Mouse (Mus musculus): Measurements from ENCODE around the gene Slc25a22. TPM values are rescaled to one million over a fixed set of nuclear protein-coding genes. Genes with fewer than 3 reads are reported as not detected.

Gene Slc25a22
- total and polyA plus RNA-seq, 3 experiments = 6.5 to 31.5 (median 16.1) TPM

DNA sequence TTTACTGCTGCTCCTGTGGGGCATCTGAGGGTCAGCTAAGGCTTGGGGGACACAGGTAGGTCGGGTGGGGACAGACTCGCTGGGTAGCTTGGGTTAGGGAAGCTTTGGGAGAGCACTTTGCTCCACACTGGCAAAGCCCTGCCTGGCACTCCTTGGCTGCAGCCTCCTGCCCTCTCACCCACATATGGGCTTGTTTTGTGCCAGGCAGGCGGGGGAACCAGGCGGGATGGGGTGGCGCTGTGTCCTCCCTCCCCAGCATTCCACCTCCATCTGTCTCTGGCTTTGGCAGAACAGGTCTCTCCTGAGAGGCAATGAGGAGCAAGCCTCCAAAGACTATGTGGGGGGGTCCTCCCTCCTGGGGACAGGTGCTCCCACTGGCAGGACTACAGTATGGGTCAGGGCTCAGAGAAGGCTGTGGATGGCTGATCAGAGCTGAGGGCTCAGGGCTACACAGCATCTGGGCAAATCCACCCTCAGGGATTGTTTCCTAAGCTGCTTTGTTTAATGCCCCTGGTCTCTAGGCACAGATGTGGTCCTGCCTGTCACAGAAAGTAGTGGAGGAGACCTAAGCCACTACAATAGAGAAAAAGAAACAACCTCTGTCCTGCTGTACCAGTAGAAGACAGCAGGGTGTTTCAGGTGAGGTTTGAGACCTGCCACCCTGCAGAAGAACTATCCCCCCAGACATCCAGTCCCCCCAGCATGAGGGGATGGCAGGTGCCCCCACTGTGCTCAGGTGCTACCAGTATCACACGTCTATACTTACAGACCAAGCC lies 4.8 kb downstream of the Slc25a22 start:
- no peak overlapping the region for H3K4me2 ChIP-seq (ENCODE audit: insufficient read depth, low read depth, poor library complexity, severe bottlenecking)
- H3K27me3 ChIP-seq (replicated peaks) = no peaks in the 10 kb centered on the region
- peaks cover 17 to 32% of the 10 kb centered on the region in 2 experiments for H3K4me1 ChIP-seq (ENCODE audit: control insufficient read depth in 1 of 2, insufficient read depth in 2 of 2)
- H3K9me3 ChIP-seq (replicated peaks; ENCODE audit: low read length) = no peaks in the 10 kb centered on the region
- dilution Hi-C loops (cut with MboI; ENCODE audit: extremely low pct_ligation_motif_present, extremely low pct_unique_long_range_greater_than_20kb, low sequenced_read_pairs) = no loop called here
- DNase-seq (ENCODE audit: extremely low read depth) = no peak
- H3K4me3 ChIP-seq (replicated peaks in 1 of 3; ENCODE audit: low read depth in 2 of 3, low read length in 2 of 3, poor library complexity in 1 of 3) = no peak overlapping the region
- H3K36me3 ChIP-seq (replicated peaks in 1 of 2; ENCODE audit: control insufficient read depth in 1 of 2, insufficient read depth in 1 of 2, low read length in 1 of 2) = peaks cover 41 to 53% of the 10 kb centered on the region in 2 experiments
- no peak overlapping the region for H3K9ac ChIP-seq (ENCODE audit: insufficient read depth, low read depth)
- no peak for TF ChIP-seq NRF1 (IDR thresholded peaks at IDR 0.05; ENCODE audit: low read depth, low read length)
- TF ChIP-seq ELF1 (IDR thresholded peaks at IDR 0.05; ENCODE audit: low read depth, low read length) = no peak
- TF ChIP-seq POLR2A (IDR thresholded peaks at IDR 0.05; ENCODE audit: low read depth, low read length) = no peak
- no peak for TF ChIP-seq RCOR1 (conservative IDR thresholded peaks at IDR 0.05; ENCODE audit: low read depth, low read length)
- TF ChIP-seq JUN (IDR thresholded peaks at IDR 0.05; ENCODE audit: insufficient read depth, low read depth, low read length) = no peak
- TF ChIP-seq IRF4 (IDR thresholded peaks at IDR 0.05; ENCODE audit: low read depth, low read length) = no peak
- no peak for TF ChIP-seq TCF12 (IDR thresholded peaks at IDR 0.05; ENCODE audit: low read depth, low read length)
- no peak for TF ChIP-seq USF2 (conservative IDR thresholded peaks at IDR 0.05; ENCODE audit: low read depth, low read length)
- no peak for TF ChIP-seq EP300 (IDR thresholded peaks at IDR 0.05; ENCODE audit: low read length)
- TF ChIP-seq E2F4 (IDR thresholded peaks at IDR 0.05; ENCODE audit: insufficient replicate concordance, low read depth, low read length) = no peak
- no peak for TF ChIP-seq CTCF (conservative IDR thresholded peaks at IDR 0.05 in 1 of 2, IDR thresholded peaks at IDR 0.05 in 1 of 2; ENCODE audit: low read depth in 2 of 2, low read length in 2 of 2)
- no peak for TF ChIP-seq CHD2 (IDR thresholded peaks at IDR 0.05; ENCODE audit: low read length)
- TF ChIP-seq SMC3 (IDR thresholded peaks at IDR 0.05; ENCODE audit: low read depth, low read length) = no peak
- TF ChIP-seq ZKSCAN1 (IDR thresholded peaks at IDR 0.05; ENCODE audit: borderline replicate concordance, low read depth, low read length) = no peak
- TF ChIP-seq MAZ (IDR thresholded peaks at IDR 0.05; ENCODE audit: low read depth, low read length) = no peak
- no peak for TF ChIP-seq MAX (IDR thresholded peaks at IDR 0.05; ENCODE audit: low read length)
- no peak for TF ChIP-seq SIN3A (IDR thresholded peaks at IDR 0.05; ENCODE audit: low read length)
- in situ Hi-C loops (cut with MboI; ENCODE audit: low pct_ligation_motif_present, low pct_unique_long_range_greater_than_20kb, low sequenced_read_pairs) = no loop called here
- H3K79me2 ChIP-seq (replicated peaks; ENCODE audit: control insufficient read depth, extremely low read depth, insufficient read depth, poor library complexity, severe bottlenecking) = peaks cover 12% of the 10 kb centered on the region
- H3K27ac ChIP-seq (ENCODE audit: insufficient read depth, low read depth) = no peak overlapping the region

DNA sequence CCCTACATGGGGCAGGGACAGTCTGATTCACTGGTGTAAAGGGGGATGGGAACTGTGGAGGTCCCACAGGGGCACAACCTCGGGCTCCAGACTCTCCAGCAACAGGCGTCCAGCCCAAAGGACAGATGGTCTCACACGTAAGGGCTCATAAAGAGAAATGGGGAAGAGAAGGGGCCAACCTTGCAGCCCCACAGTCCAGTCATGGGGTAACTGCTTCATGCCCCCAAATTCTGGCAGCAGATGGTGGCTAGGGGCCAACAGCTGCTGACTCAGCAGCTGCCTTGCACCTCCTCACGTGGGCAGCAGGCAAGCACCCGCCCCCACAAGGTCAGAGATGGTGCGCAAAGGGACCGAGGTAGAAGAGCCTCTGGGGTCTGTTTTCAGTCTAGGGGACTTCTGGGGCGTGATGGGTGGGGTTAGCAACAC lies 5.5 kb downstream of the Slc25a22 start:
- H3K4me3 ChIP-seq (replicated peaks in 1 of 3; ENCODE audit: low read depth in 2 of 3, low read length in 2 of 3, poor library complexity in 1 of 3) = no peak overlapping the region
- dilution Hi-C loops (cut with MboI; ENCODE audit: extremely low pct_ligation_motif_present, extremely low pct_unique_long_range_greater_than_20kb, low sequenced_read_pairs) = no loop called here

More for the DNA sequence above, 5.5 kb downstream of the Slc25a22 start:
- in situ Hi-C loops (cut with MboI; ENCODE audit: low pct_ligation_motif_present, low pct_unique_long_range_greater_than_20kb, low sequenced_read_pairs) = no loop called here
- H3K27ac ChIP-seq (ENCODE audit: insufficient read depth, low read depth) = no peak overlapping the region
- peaks cover 17 to 28% of the 10 kb centered on the region in 2 experiments for H3K4me1 ChIP-seq (ENCODE audit: control insufficient read depth in 1 of 2, insufficient read depth in 2 of 2)
- H3K9ac ChIP-seq (ENCODE audit: insufficient read depth, low read depth) = no peak overlapping the region
- H3K79me2 ChIP-seq (replicated peaks; ENCODE audit: control insufficient read depth, extremely low read depth, insufficient read depth, poor library complexity, severe bottlenecking) = peaks cover 12% of the 10 kb centered on the region
- no peak for TF ChIP-seq CTCF (conservative IDR thresholded peaks at IDR 0.05 in 1 of 2, IDR thresholded peaks at IDR 0.05 in 1 of 2; ENCODE audit: low read depth in 2 of 2, low read length in 2 of 2)
- no peak for TF ChIP-seq HCFC1 (IDR thresholded peaks at IDR 0.05; ENCODE audit: low read depth, low read length)
- TF ChIP-seq TCF12 (IDR thresholded peaks at IDR 0.05; ENCODE audit: low read depth, low read length) = no peak
- TF ChIP-seq MYC (IDR thresholded peaks at IDR 0.05; ENCODE audit: low read depth, low read length) = no peak
- TF ChIP-seq MEF2A (IDR thresholded peaks at IDR 0.05; ENCODE audit: borderline replicate concordance, low read depth, low read length) = no peak
- TF ChIP-seq PAX5 (IDR thresholded peaks at IDR 0.05; ENCODE audit: low read length) = no peak
- TF ChIP-seq UBTF (IDR thresholded peaks at IDR 0.05; ENCODE audit: low read depth, low read length) = no peak
- no peak for TF ChIP-seq ZNF384 (IDR thresholded peaks at IDR 0.05; ENCODE audit: low read depth, low read length)
- H3K9me3 ChIP-seq (replicated peaks; ENCODE audit: low read length) = no peaks in the 10 kb centered on the region
- H3K36me3 ChIP-seq (replicated peaks in 1 of 2; ENCODE audit: control insufficient read depth in 1 of 2, insufficient read depth in 1 of 2, low read length in 1 of 2) = peaks cover 39 to 49% of the 10 kb centered on the region in 2 experiments
- H3K4me2 ChIP-seq (ENCODE audit: insufficient read depth, low read depth, poor library complexity, severe bottlenecking) = no peak overlapping the region
- H3K27me3 ChIP-seq (replicated peaks) = no peaks in the 10 kb centered on the region
- no peak for DNase-seq (ENCODE audit: extremely low read depth)

Measured in CH12.LX (cell line).